Mouse (Mus musculus): ENCODE measurements around the gene Myo1g. TPM values are rescaled to one million over a fixed set of nuclear protein-coding genes. Genes with fewer than 3 reads are reported as not detected.

Myo1g gene
- total RNA-seq, 2 experiments from 2014 or later: 1.2 to 1.4 TPM

Small RNA genes lying within 50 kb of the gene (microRNA-seq; reads per million reads assigned to microRNA genes)
- gene Gm22123: 0 to 0.20 reads per million in 2 experiments

Other genes with a start within 250 kb of the Myo1g start
- 10 to 100 TPM; 62.9 to 68.5 TPM for gene Tmed4, start 246.1 kb downstream of the Myo1g start, total RNA-seq (2021)
- gene Ogdh, start 229.3 kb downstream of the Myo1g start, total RNA-seq (2021): 100 to 1,000 TPM; 874 to 885 TPM
- gene Zmiz2, start 131.9 kb downstream of the Myo1g start, total RNA-seq (2021): 10 to 100 TPM; 46.8 to 49.1 TPM
- gene Ppia, start 105.5 kb downstream of the Myo1g start, total RNA-seq (2021): 1,000 to 10,000 TPM; 1,521 to 1,568 TPM
- gene H2afv, start 76.5 kb downstream of the Myo1g start, total RNA-seq (2021): 100 to 1,000 TPM; 125 to 126 TPM
- 10 to 100 TPM; 81.8 to 84.6 TPM for gene Purb, start 45.0 kb downstream of the Myo1g start, total RNA-seq (2021)
- gene Ccm2, start 25.9 kb upstream of the Myo1g start, total RNA-seq (2021): 10 to 100 TPM; 31.8 to 34.1 TPM
- gene Nacad, start 85.1 kb upstream of the Myo1g start, total RNA-seq (2021): 1 to 10 TPM; 1.7 to 2.5 TPM
- gene Tbrg4, start 105.1 kb upstream of the Myo1g start, total RNA-seq (2021): 100 to 1,000 TPM; 105 to 108 TPM
- not detected for gene Wap, start 117.7 kb upstream of the Myo1g start, total RNA-seq (2021)
- 1 to 10 TPM; 3.6 to 3.7 TPM for gene Ramp3, start 137.6 kb upstream of the Myo1g start, total RNA-seq (2021)